Mouse (Mus musculus) megakaryocyte, adult 5-6 weeks (primary cell): ENCODE data around the gene Sumf1. TPM values are rescaled to one million over a fixed set of nuclear protein-coding genes. Genes with fewer than 3 reads are reported as not detected.

Experiments used
- ATAC-seq: 2 replicates; pipeline ENCODE4 v1.8.0; 2016; ENCODE audit warnings: mild to moderate bottlenecking, inconsistent platforms; ENCODE audit not compliant: poor library complexity, severe bottlenecking
- total RNA-seq, 2 experiments: library from RNA; stranded (forward) in 1 of 2; stranded (reverse) in 1 of 2; fragments of 153-499, 151-499 nt in 1 of 2; fragments of 221-1000, 200-1000 nt in 1 of 2; gene quantifications; 2 replicates each; pipeline versions ENCODE4 v1.2.3 to v1.2.4; 2015 to 2017

Gene Sumf1
- total RNA-seq (2015) (43.7 and 48.2 TPM in 2 replicates), total RNA-seq (2017) (44.8 and 49.1 TPM in 2 replicates)

DNA sequence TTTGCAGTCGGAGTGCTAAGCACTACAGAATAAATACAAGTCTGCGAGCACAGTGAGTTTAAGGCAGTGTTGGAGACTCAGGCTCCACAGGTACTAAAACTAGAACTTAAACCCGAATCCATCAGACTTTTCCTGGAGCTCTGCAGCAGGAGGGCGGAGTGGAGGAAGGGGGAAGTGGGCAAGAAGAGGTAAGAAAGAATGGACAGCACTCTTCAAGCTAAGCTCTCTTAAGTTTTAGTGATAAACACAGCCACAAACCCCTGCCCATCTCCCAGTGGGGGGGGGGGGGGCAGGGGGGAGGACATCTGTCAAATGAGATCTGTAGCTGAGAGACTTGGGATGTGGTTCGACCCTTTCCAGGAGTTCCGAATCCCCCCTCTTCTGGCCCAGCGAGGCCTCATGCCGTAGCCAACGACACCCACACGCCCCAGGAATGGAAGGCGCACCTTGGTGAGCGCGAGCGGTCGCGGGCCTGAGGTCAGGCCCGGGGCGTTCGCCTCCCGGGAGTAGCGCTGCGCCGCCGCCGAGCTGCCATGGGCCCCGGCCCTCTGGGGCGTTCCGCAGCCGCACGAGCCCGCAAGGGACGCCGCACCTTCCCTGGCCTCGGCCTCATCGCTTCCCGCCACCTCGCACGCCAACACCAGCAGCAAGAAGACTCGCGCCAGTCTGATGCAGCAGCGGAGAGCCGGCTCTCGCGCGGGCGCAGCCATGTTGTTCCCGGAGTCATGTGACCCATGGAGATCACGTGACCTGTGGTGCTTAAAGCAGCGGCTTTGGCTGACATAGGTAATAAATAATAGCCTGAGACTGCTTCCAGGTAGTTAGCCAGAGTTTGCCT is at the start of gene Sumf1:
TSS of gene Sumf1 (minus strand) at position 736 of the 838 bp plus-strand sequence.
- peak; percentile 88 for ATAC-seq

DNA sequence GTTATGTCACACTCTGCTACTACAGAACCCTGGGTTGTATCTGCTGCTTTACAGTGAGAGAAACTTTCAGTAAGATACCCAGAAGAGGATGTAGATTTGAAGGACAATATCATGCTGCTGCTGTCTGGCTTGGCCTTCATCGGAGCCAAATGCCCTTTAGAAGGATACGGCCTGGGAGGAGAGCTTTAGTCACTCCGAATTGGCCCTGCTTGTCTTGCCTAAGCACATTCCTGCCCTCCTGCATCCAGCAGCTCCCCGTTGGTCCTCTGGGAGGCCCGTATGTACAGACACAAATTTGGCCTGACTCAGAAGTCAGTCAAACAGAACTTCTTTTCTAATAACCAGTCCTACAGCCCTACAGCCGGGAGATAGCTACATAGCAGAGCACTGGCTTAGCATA is 49.2 kb upstream of the Sumf1 start:
- no peak for ATAC-seq

DNA sequence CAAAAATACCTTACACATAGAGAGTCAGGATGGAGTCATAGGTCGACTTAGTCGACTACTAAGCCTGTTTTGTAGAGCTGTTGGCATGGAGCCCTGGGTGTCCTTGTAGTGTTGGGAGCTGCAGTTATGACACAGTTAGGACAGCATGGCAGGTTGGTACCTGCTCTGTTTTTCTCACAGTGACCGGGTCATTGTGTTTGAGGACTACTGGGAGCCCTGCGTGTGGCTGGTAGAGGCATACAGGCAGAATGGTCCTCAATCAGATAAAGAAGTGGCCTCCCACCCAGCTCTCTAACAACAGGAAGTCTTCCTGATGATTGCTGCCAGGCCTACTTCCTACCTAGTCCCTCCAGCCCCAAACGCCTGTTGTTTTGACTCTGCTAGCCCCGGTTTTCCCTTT is 47.7 kb upstream of the Sumf1 start:
- no peak for ATAC-seq

DNA sequence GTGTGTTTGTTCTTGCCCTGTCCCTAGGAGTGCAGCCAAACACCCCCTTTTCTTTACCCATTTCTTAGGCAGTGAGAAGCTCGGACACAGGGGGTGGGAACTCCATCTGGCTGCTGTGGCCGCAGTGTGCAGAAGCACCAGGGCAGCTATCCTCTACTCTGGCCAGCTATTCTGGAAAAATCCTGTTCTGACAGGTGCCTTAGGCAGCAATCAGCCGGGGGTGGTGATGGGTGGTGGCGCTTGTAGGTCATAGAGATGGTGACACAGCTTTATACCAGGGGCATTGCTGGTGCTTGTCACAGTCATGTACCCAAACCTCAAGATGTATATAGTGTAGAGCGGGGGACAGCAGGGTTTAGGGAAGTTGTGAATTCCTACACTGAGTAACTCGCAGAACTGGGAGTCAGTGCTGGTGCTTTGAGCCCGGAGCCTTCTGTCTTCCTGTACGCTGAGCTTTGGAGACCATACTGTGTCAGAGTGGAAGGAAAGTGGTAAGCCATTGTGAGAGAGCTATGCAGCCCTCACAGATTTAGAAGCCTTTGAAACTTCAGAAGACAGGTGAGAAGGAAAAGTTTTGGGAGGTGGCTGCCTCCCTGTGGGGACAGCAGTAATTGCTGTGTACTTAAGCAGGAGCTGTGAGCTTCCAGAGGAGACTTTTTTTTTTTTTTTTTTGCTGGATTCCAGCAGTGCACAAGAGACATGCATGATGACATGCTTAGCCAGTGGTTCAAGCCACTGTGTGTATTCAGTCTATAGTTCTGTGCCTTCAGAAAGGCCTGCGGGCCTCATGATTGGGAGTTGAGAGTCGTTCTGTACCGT is 46.7 kb upstream of the Sumf1 start:
- peak; percentile 52 for ATAC-seq

GRCm38 (mm10) chr6:108230608-108231007 is 45.2 kb upstream of the Sumf1 start:
- peak; percentile 68 for ATAC-seq

DNA sequence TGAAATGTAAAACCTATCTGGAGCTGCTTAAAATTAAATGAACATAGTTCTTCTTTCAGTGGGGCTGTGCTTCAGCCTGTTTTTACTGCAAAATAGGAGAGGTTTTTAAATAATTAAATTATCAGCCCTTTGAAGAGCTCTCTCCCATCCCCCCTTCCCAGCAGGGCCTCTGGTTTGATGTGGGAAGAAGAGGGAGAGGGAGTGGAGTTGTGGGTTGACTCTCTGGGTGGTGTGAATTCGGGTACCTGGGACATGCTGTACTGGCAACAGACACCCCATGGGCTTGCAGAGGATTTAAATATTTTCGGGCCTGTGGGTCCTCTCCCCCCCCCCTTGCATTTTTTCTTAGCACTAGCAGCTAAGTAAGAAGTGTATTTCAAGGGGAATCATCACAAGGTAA is 43.2 kb upstream of the Sumf1 start:
- no peak for ATAC-seq

- ATAC-seq, result no peak
These were observed 42.7 kb upstream of the Sumf1 start for GRCm38 (mm10) chr6:108228048-108228447.

GRCm38 (mm10) chr6:108227461-108227860 is 42.1 kb upstream of the Sumf1 start:
- no peak for ATAC-seq

DNA sequence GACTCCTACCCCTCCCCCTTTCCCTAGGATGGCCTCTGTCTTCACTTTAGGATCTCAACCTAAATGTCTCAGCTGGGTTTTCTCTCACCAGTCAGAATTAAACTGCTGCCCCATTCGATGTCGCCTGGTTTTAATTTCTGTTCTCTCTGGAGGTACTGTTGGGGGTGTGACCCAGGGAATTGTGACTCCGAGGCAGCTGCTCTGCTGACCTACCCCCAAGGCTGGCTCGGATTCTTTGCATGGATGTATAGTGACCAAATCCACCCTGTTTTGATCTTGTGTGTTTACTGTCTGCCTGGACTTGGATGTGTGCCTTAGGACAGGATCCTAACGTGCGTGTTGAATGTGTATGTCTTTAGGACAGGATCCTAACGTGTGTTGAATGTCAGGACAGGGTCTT is 40.8 kb upstream of the Sumf1 start:
- ATAC-seq, result no peak

DNA sequence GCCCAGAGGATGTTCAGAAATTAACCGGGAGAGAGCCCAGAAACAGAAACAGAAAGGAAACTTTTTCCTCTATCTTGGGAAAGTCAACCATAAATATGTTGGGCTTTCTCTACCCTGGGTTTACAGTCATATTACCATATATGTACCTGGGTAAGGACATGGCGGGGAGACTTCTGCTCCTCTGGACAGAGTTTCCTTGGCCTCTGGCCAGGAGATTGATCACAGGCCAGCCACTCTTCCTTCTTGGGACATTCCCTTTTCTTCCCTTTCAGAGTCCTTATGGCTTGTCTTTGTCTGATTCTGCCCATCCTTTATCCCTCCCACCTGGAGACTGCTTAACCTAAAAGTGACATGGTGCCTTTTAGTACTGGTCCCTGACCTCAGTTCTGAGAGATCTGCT is 39.6 kb upstream of the Sumf1 start:
- no peak for ATAC-seq

DNA sequence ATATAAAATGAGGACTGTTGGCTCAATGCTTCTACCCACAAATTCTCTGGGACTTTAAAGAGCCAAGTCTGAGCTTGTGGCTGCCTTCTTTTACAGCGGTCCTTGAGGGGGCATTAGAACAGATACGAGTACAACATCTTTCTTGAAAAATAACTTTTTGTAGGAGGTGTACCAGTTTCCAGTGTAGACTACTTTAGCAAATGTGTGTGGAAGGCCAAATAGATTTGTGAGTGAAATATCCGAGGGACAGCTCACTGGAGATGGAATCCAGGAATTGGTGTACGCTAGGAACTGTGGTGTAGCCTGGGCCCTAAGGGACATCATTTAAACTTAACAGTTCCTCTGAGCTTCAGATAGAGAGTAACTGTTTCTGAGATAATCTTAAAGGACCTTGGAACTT is 39.0 kb upstream of the Sumf1 start:
- ATAC-seq, result no peak

GRCm38 (mm10) chr6:108222875-108223274 is 37.5 kb upstream of the Sumf1 start:
- ATAC-seq, result peak; percentile 84

DNA sequence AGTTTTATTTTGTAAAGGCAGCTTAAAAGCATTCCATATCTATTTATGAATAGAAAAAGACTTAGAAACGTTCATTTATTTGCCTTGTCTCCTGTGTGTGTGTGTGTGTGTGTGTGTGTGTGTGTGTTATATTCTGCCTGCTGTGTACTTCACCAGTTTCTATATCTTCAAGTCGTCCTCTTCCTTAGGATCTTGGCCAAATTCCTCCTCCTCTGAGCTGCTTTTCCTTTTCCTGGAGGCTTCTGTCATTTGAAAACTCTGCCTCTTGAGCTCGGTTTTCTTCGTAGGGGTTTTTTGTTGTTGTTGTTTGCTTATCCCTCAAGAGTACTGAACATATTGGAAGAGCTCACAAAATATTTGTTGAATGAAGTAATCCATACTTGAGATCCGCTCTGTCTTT is 37.1 kb upstream of the Sumf1 start:
- no peak for ATAC-seq

- ATAC-seq, result no peak
These were observed 32.6 kb upstream of the Sumf1 start for GRCm38 (mm10) chr6:108217987-108218386.

- no peak for ATAC-seq
These were observed 31.4 kb upstream of the Sumf1 start for GRCm38 (mm10) chr6:108216832-108217231.

DNA sequence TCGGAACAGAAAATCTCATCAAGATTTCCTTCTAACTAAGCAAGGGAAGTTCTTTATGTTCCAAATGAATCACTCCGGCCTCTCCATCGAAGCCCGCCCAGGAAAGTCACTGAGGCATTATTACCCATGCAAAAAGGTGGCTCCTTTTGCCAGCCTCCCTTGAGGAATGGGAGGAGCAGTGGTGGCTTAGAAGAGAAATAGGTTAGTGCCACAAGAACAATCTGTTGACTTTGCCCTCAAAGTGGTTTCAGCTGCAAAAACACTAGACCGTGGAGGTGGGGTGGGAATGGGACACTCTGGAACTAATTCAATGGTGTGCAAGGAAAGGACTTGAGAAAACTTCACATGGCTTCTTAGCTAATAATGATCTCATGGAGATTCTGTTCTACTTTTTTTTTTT is 30.7 kb upstream of the Sumf1 start:
- no peak for ATAC-seq

DNA sequence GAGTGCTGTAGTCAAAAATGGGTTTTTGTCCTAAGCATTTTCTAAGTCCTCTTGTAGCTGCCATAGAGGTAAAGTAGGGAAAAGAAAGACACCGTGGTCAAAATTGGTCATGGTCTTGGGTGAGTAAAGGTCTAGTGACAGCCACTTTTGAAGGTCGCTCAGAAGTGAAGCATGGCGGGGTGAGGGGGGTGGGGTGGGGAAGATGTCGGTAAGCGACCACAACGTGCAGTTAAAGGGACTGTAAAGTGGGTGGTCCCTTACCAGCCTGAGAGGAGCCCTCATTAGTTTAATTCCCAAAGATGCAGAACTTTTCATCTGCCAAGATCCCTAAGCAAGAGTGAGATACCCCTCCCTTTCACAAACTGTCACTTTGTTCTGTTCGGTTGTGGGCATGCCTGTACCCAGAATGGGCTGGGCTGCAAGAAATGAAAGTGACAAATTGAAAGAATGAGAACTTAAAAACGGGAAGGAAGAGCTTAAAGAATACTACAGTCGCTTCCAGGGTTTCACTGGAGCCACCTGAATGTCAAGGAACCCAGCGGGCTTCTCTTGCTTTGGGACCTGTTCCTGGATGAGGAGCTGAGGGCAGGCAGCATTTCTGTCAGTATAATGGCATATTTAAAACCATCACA is 29.0 kb upstream of the Sumf1 start:
- ATAC-seq, result peak; percentile 28

DNA sequence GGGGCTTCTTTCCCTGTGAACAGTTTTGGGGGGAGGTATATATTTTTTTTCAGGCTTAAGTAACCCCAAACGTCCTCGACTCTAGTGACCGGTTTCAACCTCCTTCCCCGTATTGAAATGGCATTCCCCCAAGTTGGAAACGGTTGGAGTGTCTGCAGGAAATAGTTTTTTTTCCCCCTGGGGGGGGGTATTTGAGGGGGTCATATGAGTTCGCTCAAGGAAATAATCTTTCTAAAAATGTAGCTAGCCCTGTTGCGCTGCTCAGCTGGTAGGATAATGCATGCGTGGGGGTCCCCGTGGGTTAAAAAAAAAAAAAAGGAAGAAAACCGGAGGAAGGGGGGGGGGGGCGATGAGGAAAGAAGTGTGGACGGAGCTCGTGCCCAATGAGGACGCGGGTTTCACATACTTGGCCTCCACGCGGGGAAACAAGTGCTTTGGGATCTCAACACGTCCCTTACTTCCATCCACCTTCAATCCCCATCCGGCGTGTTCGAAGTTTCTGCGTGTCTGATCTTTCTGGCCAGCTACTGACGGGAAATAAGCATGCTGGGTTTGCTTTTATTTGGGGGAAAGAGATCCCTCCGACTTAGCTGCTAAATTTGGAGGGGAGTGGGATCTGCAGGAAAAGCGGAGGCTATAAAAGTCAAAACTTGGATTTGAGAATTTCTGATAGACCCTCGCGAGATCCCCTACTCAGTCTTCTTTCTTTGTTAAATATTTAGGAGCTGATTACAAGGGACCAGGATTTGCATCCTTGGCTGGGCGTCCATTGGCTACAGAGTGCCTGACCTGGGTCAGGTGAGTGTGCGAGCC is 28.3 kb upstream of the Sumf1 start:
- ATAC-seq, result peak; percentile 16

DNA sequence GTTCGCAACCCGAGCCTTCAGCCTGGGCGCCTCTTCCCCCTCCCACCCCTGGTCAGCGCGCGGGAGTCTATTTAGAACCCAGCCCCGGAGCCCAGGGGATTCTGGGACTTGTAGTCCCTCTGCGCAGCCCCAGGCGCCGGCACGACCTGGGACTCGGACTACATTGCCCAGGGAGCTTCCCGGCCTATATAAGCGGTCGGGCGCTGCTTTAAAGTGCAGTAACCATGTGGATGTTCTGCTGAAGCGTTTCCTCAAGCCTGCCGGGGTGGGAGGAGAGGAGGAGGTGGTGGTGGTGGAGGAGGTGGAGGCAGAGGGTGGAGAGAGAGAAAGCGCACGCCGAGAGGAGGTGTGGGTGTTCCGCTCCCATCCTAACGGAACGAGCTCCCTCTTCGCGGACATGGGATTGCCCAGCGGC is 27.5 kb upstream of the Sumf1 start, which contains the start of gene Itpr1:
TSS of gene Itpr1 (plus strand) at position 216 of the 415 bp plus-strand sequence.
- peak; percentile 85 for ATAC-seq
